8 mouse cellular contexts compared by ENCODE assay signal in genomic region chr12:34906704-34907505, GRCm38 (mm10). TPM values are rescaled to one million over a fixed set of nuclear protein-coding genes. Genes with fewer than 3 reads are reported as not detected.
DNase-seq lines count a peak whose midpoint lies in the region; ATAC-seq lines count a peak whose summit lies in the region.

No protein-coding gene starts in this region.

- H3K36me3 ChIP-seq in forebrain, embryonic 11.5 days (ENCODE audit: control insufficient read depth, insufficient read depth, low read length): no peaks in the 10 kb centered on the region
- no peaks in the 10 kb centered on the region for H3K36me3 ChIP-seq in hindbrain, embryonic 14.5 days (replicated peaks; ENCODE audit: control insufficient read depth, insufficient read depth)
- H3K36me3 ChIP-seq in limb, embryonic 13.5 days: no peaks in the 10 kb centered on the region

- peaks cover 5% of the 10 kb centered on the region; the same call in 1 of the 2 replicates for H3K27me3 ChIP-seq in forebrain, embryonic 11.5 days (ENCODE audit: control insufficient read depth, insufficient read depth, low read length)
- H3K27me3 ChIP-seq in hindbrain, embryonic 14.5 days (ENCODE audit: control insufficient read depth, insufficient read depth, low read length): peaks cover 25% of the 10 kb centered on the region
- peaks cover 25% of the 10 kb centered on the region for H3K27me3 ChIP-seq in limb, embryonic 13.5 days

- peak; percentile 87 for ATAC-seq in forebrain, embryonic 11.5 days (replicated peaks; ENCODE audit: low FRiP score)
- ATAC-seq in hindbrain, embryonic 14.5 days (ENCODE audit: low FRiP score): peak; percentile 91
- ATAC-seq in limb, embryonic 13.5 days (ENCODE audit: low FRiP score, low read depth): peak; percentile 87

- peak overlapping the region; percentile 71 for H3K4me3 ChIP-seq in forebrain, embryonic 11.5 days (ENCODE audit: low read depth, low read length)
- H3K4me3 ChIP-seq in hindbrain, embryonic 14.5 days (replicated peaks; ENCODE audit: low read length): peak overlapping the region; percentile 74
- H3K4me3 ChIP-seq in limb, embryonic 13.5 days: peak overlapping the region; percentile 72

- H3K4me2 ChIP-seq in forebrain, embryonic 11.5 days (ENCODE audit: low read depth, low read length, severe bottlenecking): peak overlapping the region; percentile 98
- peak overlapping the region; percentile 86 for H3K4me2 ChIP-seq in hindbrain, embryonic 14.5 days (replicated peaks)
- peak overlapping the region; percentile 80 for H3K4me2 ChIP-seq in limb, embryonic 13.5 days (replicated peaks)

- H3K9me3 ChIP-seq in forebrain, embryonic 11.5 days (ENCODE audit: control insufficient read depth, low read length): no peaks in the 10 kb centered on the region
- H3K9me3 ChIP-seq in hindbrain, embryonic 14.5 days (ENCODE audit: control insufficient read depth, low read length): no peaks in the 10 kb centered on the region
- no peaks in the 10 kb centered on the region for H3K9me3 ChIP-seq in limb, embryonic 13.5 days

- no peak overlapping the region for H3K27ac ChIP-seq in forebrain, embryonic 11.5 days (ENCODE audit: low read depth, low read length)
- H3K27ac ChIP-seq in hindbrain, embryonic 14.5 days: peak overlapping the region; percentile 69
- no peak overlapping the region; the same call in 1 of the 2 replicates for H3K27ac ChIP-seq in limb, embryonic 13.5 days

- H3K4me1 ChIP-seq in forebrain, embryonic 11.5 days (replicated peaks; ENCODE audit: control insufficient read depth, insufficient read depth, low read length): 0 out of 2 replicates have a peak, but pooled peaks cover 2% of the 10 kb centered on the region
- 0 out of 2 replicates have a peak, but pooled peaks cover 6% of the 10 kb centered on the region for H3K4me1 ChIP-seq in hindbrain, embryonic 14.5 days (replicated peaks; ENCODE audit: control insufficient read depth, insufficient read depth, low read length)
- peaks cover 6% of the 10 kb centered on the region for H3K4me1 ChIP-seq in limb, embryonic 13.5 days

- H3K9ac ChIP-seq in forebrain, embryonic 11.5 days (ENCODE audit: low read length): peak overlapping the region; percentile 62
- H3K9ac ChIP-seq in hindbrain, embryonic 14.5 days: peak overlapping the region; percentile 70
- H3K9ac ChIP-seq in limb, embryonic 13.5 days: peak overlapping the region; percentile 78

- WGBS in forebrain, embryonic 11.5 days: 1% methylated on average over 56 of the region's 107 CpGs
- WGBS in hindbrain, embryonic 14.5 days: under 1% methylated on average over 68 of the region's 107 CpGs
- 1% methylated on average over 90 of the region's 107 CpGs for WGBS in limb, embryonic 13.5 days

- peak; percentile 6 for DNase-seq in adrenal gland, postnatal 25 days
- DNase-seq in adrenal gland, postnatal 4 days (ENCODE audit: low spot score in 2 of 2): no peak
- DNase-seq in brain, adult 2 months (ENCODE audit: low read depth, low spot score): peak; percentile 71
- peak; percentile 79 for DNase-seq in forebrain, embryonic 11.5 days (ENCODE audit: low spot score)
- peak; percentile 58 for DNase-seq in hindbrain, embryonic 14.5 days (ENCODE audit: low spot score)
- DNase-seq in neural tube, embryonic 10.5 days (ENCODE audit: extremely low spot score, low spot score): peak; percentile 61
- DNase-seq in thymus, postnatal 14 days: peak; percentile 53

RNA-seq across cellular contexts. Expression of gene Hdac9, which starts 10.0 kb away (rescaled TPM):
- total RNA-seq in adrenal gland, postnatal 25 days (2021): 0.86 and 0.88 TPM in 2 replicates
- total RNA-seq in adrenal gland, postnatal 4 days (2021): 1 to 10 TPM; 3.6 to 4.0 TPM
- polyA plus RNA-seq in forebrain, embryonic 11.5 days (2014; fragmentation: Nextera tagmentation; extraction: Ambion mirVana): 8.7 and 9.6 TPM in 2 replicates
- 12.0 and 14.7 TPM in 2 replicates for polyA plus RNA-seq in hindbrain, embryonic 14.5 days (2014; fragmentation: Nextera tagmentation; extraction: Ambion mirVana)
- polyA plus RNA-seq in limb, embryonic 13.5 days (2015; fragmentation: Nextera tagmentation; extraction: Ambion mirVana): 8.4 and 8.5 TPM in 2 replicates

Comparison
In these comparisons a context has a peak if more than half of its experiments do, and no peak if none do; other contexts are left out.
1. DNase-seq: peak in adrenal gland, postnatal 25 days (single experiment), brain, adult 2 months (single experiment), forebrain, embryonic 11.5 days (single experiment), hindbrain, embryonic 14.5 days (single experiment), neural tube, embryonic 10.5 days (single experiment) and thymus, postnatal 14 days (single experiment); none in adrenal gland, postnatal 4 days (0 of 2).
2. Peak in every context shown above with its lines, with median percentiles within 50 percentile points of each other: ATAC-seq, H3K4me2 ChIP-seq, H3K4me3 ChIP-seq and H3K9ac ChIP-seq.